Mouse (Mus musculus) G1E (cell line): ENCODE measurements around the gene Acbd3.

Experiments
- CTCF ChIP-seq: IDR thresholded peaks from 2 replicates; pipeline ENCODE4 v1.5.1; 2012; ENCODE audit warnings: low read depth, low read length, inconsistent platforms, mixed read lengths
- TAL1 ChIP-seq: conservative IDR thresholded peaks from 2 replicates; pipeline ENCODE4 v1.6.1; 2012; ENCODE audit warnings: low read depth, low read length, inconsistent platforms, mixed read lengths

DNA sequence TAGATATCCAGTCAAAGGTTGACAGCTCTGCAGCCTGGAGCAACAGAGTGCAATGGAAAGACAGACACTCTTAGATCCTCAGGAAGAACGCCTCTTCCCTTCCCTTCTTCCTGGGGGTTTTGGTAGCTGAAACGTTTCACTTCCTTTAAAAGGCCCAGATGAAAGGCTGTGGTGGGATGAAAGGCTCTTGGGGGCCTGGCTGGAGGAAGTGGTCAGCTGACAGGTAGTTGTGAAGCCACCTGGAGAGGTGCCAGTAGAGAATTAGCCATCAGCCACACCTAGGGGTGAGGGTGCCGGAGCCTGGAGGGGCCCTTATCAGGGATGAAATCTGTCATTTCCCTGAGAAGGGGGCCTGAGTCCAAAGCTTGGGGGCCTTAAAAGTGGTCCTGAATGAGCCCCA is 18.5 kb upstream of the Acbd3 start:
- no peak for TF ChIP-seq TAL1
- no peak for TF ChIP-seq CTCF
